Mouse (Mus musculus) kidney, adult 2 months (tissue): ENCODE measurements around the gene C8g. TPM values are rescaled to one million over a fixed set of nuclear protein-coding genes. Genes with fewer than 3 reads are reported as not detected.
A peak's percentile ranks its signal among the peaks of the same experiment; 100 is the strongest.

Source experiments
- DNase-seq: peaks from one replicate; pipeline ENCODE4 v3.0.0; 2021
- H3K27ac ChIP-seq: fragments of 200-500 bp; 2 replicates; pipeline ENCODE4 v1.5.1; 2012; ENCODE audit warnings: low read depth, low read length, control low read depth, inconsistent platforms; ENCODE audit not compliant: insufficient read depth
- H3K27me3 ChIP-seq: fragments of 200-500 bp; replicated peaks from 2 replicates; pipeline ENCODE4 v1.6.1; 2012; ENCODE audit warnings: mild to moderate bottlenecking, moderate library complexity, low read length, inconsistent platforms; ENCODE audit not compliant: control insufficient read depth, insufficient read depth
- H3K36me3 ChIP-seq: fragments of 200-500 bp; 2 replicates; pipeline ENCODE4 v1.6.1; 2012; ENCODE audit warnings: mild to moderate bottlenecking, moderate library complexity, low read length, inconsistent platforms; ENCODE audit not compliant: control insufficient read depth, insufficient read depth
- H3K4me1 ChIP-seq: fragments of 200-500 bp; 2 replicates; pipeline ENCODE4 v1.6.1; 2011; ENCODE audit warnings: low read length; ENCODE audit not compliant: control insufficient read depth, insufficient read depth
- H3K4me3 ChIP-seq: fragments of 200-500 bp; 2 replicates; pipeline ENCODE4 v1.5.1; 2011; ENCODE audit warnings: mild to moderate bottlenecking, low read depth, low read length, control low read depth; ENCODE audit not compliant: insufficient read depth
- CTCF ChIP-seq: fragments of 200-500 bp; conservative IDR thresholded peaks from 2 replicates; pipeline ENCODE4 v1.5.1; 2011; ENCODE audit warnings: low read depth, mild to moderate bottlenecking, control low read depth, low read length, moderate library complexity, mixed read lengths; ENCODE audit not compliant: insufficient read depth, insufficient read length
- POLR2A ChIP-seq: fragments of 200-500 bp; IDR thresholded peaks from one replicate; pipeline ENCODE4 v1.6.1; 2011; ENCODE audit warnings: low read depth, low read length, control low read depth
- WGBS: fragments of 180-500 bp; shearing (Covaris S2); methylation state at CpG from one replicate; pipeline ENCODE4 v1.1.7; 2018; 5-methylcytosine and 5-hydroxymethylcytosine counted together
- polyA plus RNA-seq: library from polyadenylated mRNA; depleted of rRNA; stranded (reverse); fragments of >200 nt; gene quantifications from 2 replicates; pipeline ENCODE4 v1.2.3, GENCODE M21; 2012

The C8g gene
- polyA plus RNA-seq, 1 experiment, result 20.6 TPM

DNA sequence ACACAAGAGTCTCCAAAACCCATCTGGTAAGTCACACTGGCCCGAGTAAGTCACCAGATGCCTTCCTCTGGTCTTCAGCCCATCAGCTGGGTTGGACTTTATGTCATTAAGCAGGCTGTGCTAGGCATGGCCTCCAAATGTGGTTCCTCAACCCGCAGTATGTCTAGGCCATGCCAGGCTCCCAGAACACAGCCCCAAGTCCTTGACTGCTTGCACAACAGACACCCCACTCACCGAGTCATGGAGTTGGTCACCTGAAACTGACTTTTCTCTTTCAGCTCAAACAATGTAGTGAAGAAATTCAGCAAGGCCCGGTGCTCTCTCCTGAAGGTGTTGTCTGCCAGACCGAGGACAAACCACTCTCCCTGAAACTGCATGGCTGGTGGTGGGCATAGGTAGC is 8.5 kb downstream of the C8g start:
- Histone ChIP-seq H3K4me1 (no peaks in the 10 kb centered on the region), H3K27ac (no peak overlapping the region), H3K4me3 (no peak overlapping the region), H3K36me3 (no peaks in the 10 kb centered on the region), H3K27me3 (no peaks in the 10 kb centered on the region)
- TF ChIP-seq POLR2A (no peak), CTCF (no peak)
- no peak for DNase-seq
- 88% methylated on average over 5 of the region's 5 CpGs for WGBS

DNA sequence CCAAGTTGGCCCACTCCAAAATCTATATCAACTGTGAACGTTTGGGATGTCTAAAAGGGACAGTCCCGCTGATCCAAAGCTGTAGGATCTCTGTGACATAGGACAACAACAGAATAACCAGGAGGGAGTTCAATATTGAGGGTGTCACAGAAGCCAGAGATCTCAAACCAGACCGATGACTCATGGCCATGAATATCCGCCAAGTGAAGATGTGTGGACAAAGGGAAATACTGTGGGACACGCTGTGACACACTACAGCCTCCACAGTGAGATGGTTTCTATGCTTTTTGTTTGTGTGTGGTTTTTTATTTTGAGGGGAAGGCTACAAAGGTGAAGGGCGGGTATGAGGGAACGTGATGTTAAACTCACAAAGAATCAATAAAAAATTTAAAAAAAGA is 12.8 kb downstream of the C8g start:
- Histone ChIP-seq H3K4me3 (no peak overlapping the region), H3K27ac (no peak overlapping the region), H3K27me3 (no peaks in the 10 kb centered on the region), H3K36me3 (no peaks in the 10 kb centered on the region), H3K4me1 (no peaks in the 10 kb centered on the region)
- no peak for TF ChIP-seq POLR2A
- TF ChIP-seq CTCF, result no peak
- no peak for DNase-seq
- 82% methylated on average over 7 of the region's 7 CpGs for WGBS

DNA sequence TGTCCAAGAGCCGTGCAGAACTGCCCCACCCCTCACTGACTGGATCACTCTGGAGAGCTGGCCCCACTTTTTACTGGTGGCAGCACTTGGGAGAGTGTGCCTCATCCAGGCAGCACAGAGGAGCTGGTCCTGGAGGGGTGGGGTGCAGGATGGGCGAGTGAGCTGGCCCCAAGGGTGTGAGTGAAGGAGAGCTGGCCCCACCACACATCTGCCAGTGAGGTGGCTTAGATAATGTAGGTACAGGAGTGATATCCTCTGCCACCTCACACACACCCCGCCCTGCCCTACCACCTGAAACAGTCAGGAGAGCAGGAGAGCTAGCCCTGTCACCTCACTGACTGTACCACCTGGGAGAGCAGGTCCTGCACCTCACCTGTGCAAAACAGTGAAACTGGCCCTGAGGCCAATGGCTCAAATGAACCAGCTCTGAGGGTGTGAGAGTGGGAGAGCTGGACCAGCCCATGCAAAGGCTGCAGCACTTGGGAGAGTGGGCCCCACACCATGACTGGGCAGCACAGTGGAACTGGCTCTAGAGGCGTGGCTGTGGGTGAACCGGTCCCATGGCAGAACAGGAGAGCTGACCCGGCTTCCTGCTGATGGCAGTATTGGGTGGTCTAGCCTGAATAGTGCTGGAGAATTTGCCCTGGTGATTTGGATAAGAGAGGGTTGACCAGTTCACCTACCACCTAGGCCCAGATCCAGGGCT is 13.4 kb downstream of the C8g start:
- Histone ChIP-seq H3K27ac (no peak overlapping the region), H3K4me1 (no peaks in the 10 kb centered on the region), H3K36me3 (no peaks in the 10 kb centered on the region), H3K27me3 (no peaks in the 10 kb centered on the region), H3K4me3 (no peak overlapping the region)
- TF ChIP-seq CTCF, result no peak
- TF ChIP-seq POLR2A, result no peak
- WGBS, result 74% methylated on average over 6 of the region's 6 CpGs
- DNase-seq, result no peak

- peak; percentile 82 for DNase-seq
- Histone ChIP-seq H3K4me3 (no peak overlapping the region), H3K36me3 (no peaks in the 10 kb centered on the region), H3K4me1 (no peaks in the 10 kb centered on the region), H3K27me3 (no peaks in the 10 kb centered on the region), H3K27ac (no peak overlapping the region)
- TF ChIP-seq CTCF, result no peak
- no peak for TF ChIP-seq POLR2A
- WGBS, result 49% methylated on average over 11 of the region's 11 CpGs
Observed at GRCm38 (mm10) chr2:25484901-25485647, 16.4 kb downstream of the C8g start.

- 30% methylated on average over 7 of the region's 7 CpGs for WGBS
- no peaks in the 10 kb centered on the region for H3K36me3 ChIP-seq
- H3K27me3 ChIP-seq, result no peaks in the 10 kb centered on the region
- peak; percentile 73 for TF ChIP-seq CTCF
- no peak for TF ChIP-seq POLR2A
- peaks cover 6% of the 10 kb centered on the region; the same call in 1 of the 2 replicates for H3K4me1 ChIP-seq
- H3K27ac ChIP-seq, result no peak overlapping the region
- DNase-seq, result peak; percentile 50
- no peak overlapping the region for H3K4me3 ChIP-seq
Observed at GRCm38 (mm10) chr2:25482969-25483368, 18.6 kb downstream of the C8g start.

GRCm38 (mm10) chr2:25480541-25480940 is 21.0 kb downstream of the C8g start:
- TF ChIP-seq POLR2A, result no peak
- TF ChIP-seq CTCF, result no peak
- DNase-seq, result no peak
- WGBS, result 94% methylated on average over 1 of the region's 1 CpGs
- Histone ChIP-seq H3K27me3 (no peaks in the 10 kb centered on the region), H3K36me3 (no peaks in the 10 kb centered on the region), H3K4me3 (no peak overlapping the region), H3K4me1 (peaks cover 6% of the 10 kb centered on the region; the same call in 1 of the 2 replicates), H3K27ac (no peak overlapping the region)

- Histone ChIP-seq H3K36me3 (no peaks in the 10 kb centered on the region), H3K4me1 (peaks cover 6% of the 10 kb centered on the region; the same call in 1 of the 2 replicates), H3K27me3 (no peaks in the 10 kb centered on the region), H3K27ac (no peak overlapping the region), H3K4me3 (no peak overlapping the region)
- TF ChIP-seq POLR2A (no peak), CTCF (no peak)
- peak; percentile 33 for DNase-seq
- WGBS, result 50% methylated on average over 10 of the region's 10 CpGs
Observed at GRCm38 (mm10) chr2:25479551-25480311, 21.8 kb downstream of the C8g start.
